Mouse (Mus musculus) forebrain, embryonic 13.5 days (tissue): Measurements from ENCODE around the gene Hectd4. TPM values are rescaled to one million over a fixed set of nuclear protein-coding genes. Genes with fewer than 3 reads are reported as not detected.

Source experiments
- ATAC-seq: fragments of 200-750 bp; cut with Nextera tagmentation; 2 replicates; pipeline ENCODE4 v1.8.0; 2017
- H3K27ac ChIP-seq: fragments of 300-500 bp; sonication (generic); 2 replicates; pipeline ENCODE4 v1.5.1; 2015; ENCODE audit warnings: inconsistent platforms, mild to moderate bottlenecking, moderate library complexity
- H3K27me3 ChIP-seq: fragments of 300-500 bp; sonication (generic); 2 replicates; pipeline ENCODE4 v1.6.1; 2015; ENCODE audit warnings: mild to moderate bottlenecking, inconsistent platforms
- H3K36me3 ChIP-seq: fragments of 300-500 bp; sonication (generic); 2 replicates; pipeline ENCODE4 v1.6.1; 2015; ENCODE audit warnings: mild to moderate bottlenecking, inconsistent platforms; ENCODE audit not compliant: poor library complexity, severe bottlenecking
- H3K4me1 ChIP-seq: fragments of 300-500 bp; sonication (generic); 2 replicates; pipeline ENCODE4 v1.6.1; 2015; ENCODE audit warnings: inconsistent platforms
- H3K4me2 ChIP-seq: fragments of 300-500 bp; sonication (generic); 2 replicates; pipeline ENCODE4 v1.6.1; 2015; ENCODE audit warnings: inconsistent platforms, mild to moderate bottlenecking, moderate library complexity
- H3K4me3 ChIP-seq: fragments of 300-500 bp; sonication (generic); 2 replicates; pipeline ENCODE4 v1.5.1; 2015; ENCODE audit warnings: mild to moderate bottlenecking, inconsistent platforms
- H3K9ac ChIP-seq: fragments of 300-500 bp; sonication (generic); 2 replicates; pipeline ENCODE4 v1.6.1; 2015; ENCODE audit warnings: mild to moderate bottlenecking, inconsistent platforms
- H3K9me3 ChIP-seq: fragments of 300-500 bp; sonication (generic); replicated peaks from 2 replicates; pipeline ENCODE4 v1.6.1; 2016; ENCODE audit warnings: inconsistent platforms
- WGBS: fragments of 180-500 bp; shearing (Covaris S2); methylation state at CpG from one replicate; pipeline ENCODE4 v1.1.7; 2015; 5-methylcytosine and 5-hydroxymethylcytosine counted together
- polyA plus RNA-seq: library from polyadenylated mRNA; unstranded; fragments of >200 nt; fragmentation: Nextera tagmentation; extraction: Ambion mirVana; gene quantifications from 2 replicates; pipeline ENCODE4 v1.2.1, GENCODE M21; 2015

Gene Hectd4
- polyA plus RNA-seq, 1 experiment from 2014 or later, result 12.6 TPM

DNA sequence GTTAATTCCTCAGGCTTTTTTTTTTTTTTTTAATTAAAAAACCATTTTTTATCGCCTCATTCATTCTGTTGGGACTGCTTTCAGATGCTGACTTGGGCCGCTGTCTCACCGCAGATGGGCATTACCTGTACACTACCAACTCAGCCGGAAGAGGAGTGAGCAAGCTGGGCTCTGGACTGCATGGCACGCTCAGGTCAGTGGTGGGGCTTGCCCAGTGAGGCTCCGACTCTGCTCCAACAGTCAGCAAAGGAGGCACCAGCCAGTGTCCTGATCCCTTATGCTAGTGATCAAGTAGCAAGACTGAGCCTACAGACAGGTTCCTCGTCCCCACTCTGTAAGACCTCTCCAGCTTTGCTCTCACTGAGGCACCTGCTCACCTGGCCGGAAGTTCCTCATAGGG lies 42.4 kb downstream of the Hectd4 start:
- no peak for ATAC-seq
- H3K4me2 ChIP-seq, result no peak overlapping the region
- H3K4me1 ChIP-seq, result no peaks in the 10 kb centered on the region
- no peaks in the 10 kb centered on the region for H3K9me3 ChIP-seq
- H3K9ac ChIP-seq, result no peak overlapping the region
- peaks cover 54% of the 10 kb centered on the region for H3K36me3 ChIP-seq
- no peak overlapping the region for H3K4me3 ChIP-seq
- no peaks in the 10 kb centered on the region for H3K27me3 ChIP-seq
- no peak overlapping the region for H3K27ac ChIP-seq
- 91% methylated on average over 8 of the region's 8 CpGs for WGBS

DNA sequence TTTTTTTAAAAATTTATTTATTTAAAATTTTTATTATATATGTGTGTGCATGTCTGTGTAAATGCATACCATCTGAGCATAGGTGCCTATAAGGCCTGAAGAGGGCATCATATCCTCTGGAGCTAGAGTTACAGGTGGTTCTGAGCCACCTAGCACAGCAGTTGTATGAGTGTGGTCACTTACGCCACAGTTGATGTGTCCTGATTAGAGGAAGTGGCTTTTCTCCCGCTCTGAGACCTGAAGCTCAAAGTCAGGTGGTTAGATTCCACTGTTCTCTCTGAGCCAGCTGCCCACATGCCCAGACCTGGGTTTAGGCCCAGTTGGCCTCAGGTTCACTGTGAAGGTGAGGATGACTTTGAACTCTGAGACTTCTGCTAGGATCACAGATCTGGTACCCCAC lies 44.6 kb downstream of the Hectd4 start:
- no peak overlapping the region for H3K4me3 ChIP-seq
- ATAC-seq, result no peak
- no peak overlapping the region for H3K27ac ChIP-seq
- no peak overlapping the region for H3K9ac ChIP-seq
- no peaks in the 10 kb centered on the region for H3K27me3 ChIP-seq
- peaks cover 64% of the 10 kb centered on the region for H3K36me3 ChIP-seq
- H3K4me1 ChIP-seq, result no peaks in the 10 kb centered on the region
- 96% methylated on average over 2 of the region's 2 CpGs for WGBS
- no peak overlapping the region for H3K4me2 ChIP-seq
- H3K9me3 ChIP-seq, result no peaks in the 10 kb centered on the region

DNA sequence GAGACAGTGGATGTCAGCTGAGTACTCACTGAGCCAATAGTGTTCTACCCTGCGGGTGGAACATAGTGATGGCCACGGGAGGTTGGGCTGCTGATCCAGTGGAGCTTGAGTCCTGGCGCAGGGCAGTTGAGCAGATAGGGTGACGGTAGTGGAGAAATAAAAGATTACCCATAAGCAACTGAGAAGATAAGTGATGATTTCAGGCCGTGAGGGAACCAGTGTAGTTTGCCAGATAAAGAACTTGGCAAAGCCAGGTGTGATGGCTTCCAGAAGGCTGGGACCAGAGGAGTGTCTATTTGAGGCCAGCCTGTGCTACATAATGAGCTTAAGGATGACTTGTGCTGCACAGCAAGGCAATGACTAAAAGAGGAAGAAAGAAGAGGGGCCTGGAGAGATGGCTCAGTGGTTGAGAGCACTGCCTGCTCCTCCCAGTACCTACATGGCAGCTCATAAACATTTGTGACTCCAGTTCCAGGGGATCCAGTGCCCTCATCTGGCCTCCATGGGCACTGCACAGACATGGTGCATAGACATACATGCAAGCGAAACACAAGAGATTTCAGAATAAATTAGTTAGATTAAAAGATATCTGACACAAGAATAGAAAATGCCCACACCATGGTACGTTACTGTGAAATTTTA lies 46.8 kb downstream of the Hectd4 start:
- Histone ChIP-seq H3K4me2 (no peak overlapping the region), H3K36me3 (peaks cover 67% of the 10 kb centered on the region), H3K9me3 (no peaks in the 10 kb centered on the region), H3K9ac (no peak overlapping the region), H3K27ac (no peak overlapping the region), H3K27me3 (no peaks in the 10 kb centered on the region), H3K4me1 (no peaks in the 10 kb centered on the region), H3K4me3 (no peak overlapping the region)
- WGBS, result 85% methylated on average over 7 of the region's 7 CpGs
- no peak for ATAC-seq

DNA sequence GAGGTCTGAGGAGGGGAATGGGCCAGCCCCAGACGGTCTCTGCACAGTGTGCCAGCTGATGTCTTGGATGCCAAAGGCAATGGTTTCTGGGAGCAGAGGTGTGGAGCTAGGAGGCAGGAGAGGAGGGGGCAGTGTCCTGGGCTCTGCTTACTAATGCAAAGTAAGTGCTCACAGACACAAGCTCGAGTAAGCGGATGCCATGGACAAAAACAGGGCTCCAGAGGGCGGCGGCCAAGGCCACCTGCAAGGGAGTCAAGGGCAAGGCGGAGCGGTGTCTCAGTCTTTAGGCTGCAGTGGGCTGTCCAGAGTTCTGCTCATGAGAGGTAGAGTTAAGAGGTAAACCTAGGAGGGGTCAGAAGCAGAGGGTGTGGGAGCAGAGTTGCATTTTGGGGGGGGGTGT lies 51.0 kb downstream of the Hectd4 start:
- no peak for ATAC-seq
- Histone ChIP-seq H3K4me2 (no peak overlapping the region), H3K27me3 (no peaks in the 10 kb centered on the region), H3K4me1 (no peaks in the 10 kb centered on the region), H3K9me3 (no peaks in the 10 kb centered on the region), H3K4me3 (no peak overlapping the region), H3K27ac (no peak overlapping the region), H3K9ac (no peak overlapping the region), H3K36me3 (peaks cover 84% of the 10 kb centered on the region)
- WGBS, result 80% methylated on average over 7 of the region's 7 CpGs

DNA sequence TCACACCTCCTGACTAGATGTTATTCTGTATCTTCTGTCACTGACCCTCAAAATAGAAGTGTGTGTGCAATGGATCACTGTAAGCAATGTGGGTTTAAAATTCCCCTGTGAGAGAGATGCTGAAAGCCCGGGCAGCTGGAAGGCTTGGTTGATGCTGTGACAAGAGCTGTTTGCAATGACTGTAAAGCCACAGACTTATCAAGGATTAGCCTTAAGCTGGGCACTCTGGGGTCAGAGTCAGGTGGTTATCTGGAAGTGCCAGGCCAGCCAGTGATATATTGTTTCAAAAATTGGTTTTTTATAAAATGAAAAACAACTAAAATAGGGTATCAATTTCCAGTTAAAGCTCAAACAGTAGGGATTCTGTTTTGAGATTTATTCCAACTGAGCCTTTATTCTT lies 56.8 kb downstream of the Hectd4 start:
- Histone ChIP-seq H3K4me3 (no peak overlapping the region), H3K9me3 (no peaks in the 10 kb centered on the region), H3K9ac (no peak overlapping the region), H3K27me3 (no peaks in the 10 kb centered on the region), H3K36me3 (peaks cover 77% of the 10 kb centered on the region), H3K4me2 (no peak overlapping the region), H3K4me1 (no peaks in the 10 kb centered on the region), H3K27ac (no peak overlapping the region)
- ATAC-seq, result no peak
- WGBS, result 85% methylated on average over 1 of the region's 1 CpGs

DNA sequence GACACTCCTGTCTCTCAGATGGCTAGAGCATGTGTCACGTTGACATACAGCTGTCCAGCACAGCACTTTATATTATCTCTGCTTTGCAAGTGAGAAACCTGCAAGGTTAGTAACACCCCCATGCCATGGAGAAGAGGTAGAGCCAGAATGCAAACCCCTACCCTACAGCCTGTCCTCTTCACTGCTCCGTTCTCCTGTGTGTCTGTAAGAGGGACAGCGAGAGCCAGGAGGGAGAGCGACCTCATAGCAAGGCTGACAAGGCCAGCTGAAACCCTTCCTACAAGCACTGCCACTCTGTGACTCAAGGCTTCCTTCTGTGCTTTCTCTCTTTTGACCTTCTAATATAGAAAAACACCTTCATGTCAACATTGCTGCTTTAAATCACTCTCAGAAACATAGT lies 60.4 kb downstream of the Hectd4 start:
- Histone ChIP-seq H3K27ac (no peak overlapping the region), H3K9ac (no peak overlapping the region), H3K4me3 (no peak overlapping the region), H3K27me3 (no peaks in the 10 kb centered on the region), H3K4me2 (no peak overlapping the region), H3K9me3 (no peaks in the 10 kb centered on the region), H3K36me3 (peaks cover 73% of the 10 kb centered on the region), H3K4me1 (no peaks in the 10 kb centered on the region)
- 91% methylated on average over 4 of the region's 4 CpGs for WGBS
- no peak for ATAC-seq

DNA sequence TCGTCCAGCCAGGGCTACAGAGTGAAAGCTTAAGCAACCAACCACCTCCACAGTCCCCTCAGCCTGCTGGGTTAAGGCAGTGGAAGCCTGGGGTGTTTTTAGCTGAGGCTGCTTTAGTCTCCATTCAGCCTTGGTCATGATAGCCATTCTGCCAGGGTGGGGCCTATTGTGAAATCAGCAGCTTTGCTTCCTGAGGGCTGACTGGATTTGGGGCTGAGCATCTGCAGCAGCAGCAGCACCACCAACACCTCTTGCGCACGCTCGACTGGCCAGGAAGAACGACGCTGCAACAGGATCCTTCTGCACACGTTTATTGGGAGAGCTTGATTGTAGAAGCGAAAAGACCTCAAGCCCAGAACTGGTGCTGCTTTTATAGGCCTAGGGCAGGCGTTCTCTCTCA lies 63.0 kb downstream of the Hectd4 start:
- Histone ChIP-seq H3K4me1 (no peaks in the 10 kb centered on the region), H3K27me3 (no peaks in the 10 kb centered on the region), H3K27ac (no peak overlapping the region), H3K4me3 (no peak overlapping the region), H3K9me3 (no peaks in the 10 kb centered on the region), H3K4me2 (no peak overlapping the region), H3K36me3 (peaks cover 87% of the 10 kb centered on the region), H3K9ac (no peak overlapping the region)
- 92% methylated on average over 9 of the region's 9 CpGs for WGBS
- ATAC-seq, result no peak

DNA sequence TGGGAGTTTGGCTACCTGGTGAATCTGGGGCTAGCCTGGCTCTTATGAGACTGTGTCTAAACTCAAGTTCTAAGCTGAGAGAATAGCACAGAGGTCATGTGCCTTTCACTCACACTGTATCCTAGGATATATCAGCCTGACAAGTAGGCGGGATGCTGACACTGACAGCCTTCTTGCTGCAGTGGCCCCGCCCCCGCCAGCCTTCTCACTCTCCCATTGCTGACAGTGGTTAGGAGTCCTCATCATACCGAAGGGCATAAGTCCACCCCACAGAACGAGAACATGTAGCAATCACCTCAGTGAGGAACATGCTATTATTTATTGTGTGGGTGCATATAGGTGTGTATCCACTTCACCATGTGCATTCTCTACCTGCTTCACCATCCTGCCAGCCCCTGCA lies 64.8 kb downstream of the Hectd4 start:
- Histone ChIP-seq H3K9ac (no peak overlapping the region), H3K4me2 (no peak overlapping the region), H3K27me3 (no peaks in the 10 kb centered on the region), H3K4me1 (no peaks in the 10 kb centered on the region), H3K36me3 (peaks cover 85% of the 10 kb centered on the region), H3K27ac (no peak overlapping the region), H3K9me3 (no peaks in the 10 kb centered on the region), H3K4me3 (no peak overlapping the region)
- ATAC-seq, result no peak
- WGBS, result 88% methylated on average over 5 of the region's 5 CpGs

DNA sequence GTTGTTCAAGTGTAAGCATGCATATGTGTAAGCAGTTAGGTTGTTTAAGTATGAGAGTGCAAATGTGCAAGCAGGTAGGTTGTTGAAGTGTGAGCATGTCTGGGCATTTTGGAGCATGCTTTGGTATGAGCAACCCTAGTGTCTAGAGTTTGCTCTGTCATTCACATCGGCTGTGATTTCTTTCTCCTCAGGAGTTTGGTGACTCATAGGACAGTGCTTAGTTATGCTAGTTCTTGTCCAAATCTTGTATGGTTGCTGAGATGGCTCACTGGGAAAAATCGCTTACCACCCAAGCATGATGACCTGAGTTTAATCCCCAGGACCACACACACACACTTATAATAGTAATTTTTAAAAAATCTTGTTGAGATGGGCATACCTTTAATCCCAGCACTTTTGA lies 67.2 kb downstream of the Hectd4 start:
- H3K27ac ChIP-seq, result no peak overlapping the region
- peaks cover 86% of the 10 kb centered on the region for H3K36me3 ChIP-seq
- H3K9ac ChIP-seq, result no peak overlapping the region
- H3K4me2 ChIP-seq, result no peak overlapping the region
- H3K4me3 ChIP-seq, result no peak overlapping the region
- 94% methylated on average over 2 of the region's 2 CpGs for WGBS
- ATAC-seq, result no peak
- H3K27me3 ChIP-seq, result no peaks in the 10 kb centered on the region
- no peaks in the 10 kb centered on the region for H3K9me3 ChIP-seq
- H3K4me1 ChIP-seq, result no peaks in the 10 kb centered on the region

DNA sequence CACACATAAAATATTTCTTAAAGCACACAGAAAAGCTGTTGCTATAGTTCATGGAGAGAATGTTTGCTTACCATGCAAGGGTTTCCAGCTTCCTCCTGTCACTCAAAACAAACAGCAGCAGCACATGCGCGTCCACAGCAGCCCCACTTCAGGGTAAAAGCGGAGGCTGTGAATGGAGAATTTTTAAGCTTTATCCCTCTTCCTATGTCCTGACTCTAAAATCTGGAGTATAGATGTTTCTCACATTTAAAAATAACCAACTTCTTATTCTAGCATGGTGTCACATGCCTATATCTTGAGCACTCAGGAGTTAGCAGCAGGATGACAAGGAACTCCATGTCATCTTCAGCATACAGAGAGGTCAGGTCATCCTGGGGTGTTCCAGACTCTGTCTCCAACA lies 70.3 kb downstream of the Hectd4 start:
- H3K9ac ChIP-seq, result no peak overlapping the region
- H3K4me2 ChIP-seq, result no peak overlapping the region
- no peak for ATAC-seq
- H3K36me3 ChIP-seq, result peaks cover 87% of the 10 kb centered on the region
- no peaks in the 10 kb centered on the region for H3K4me1 ChIP-seq
- WGBS, result 93% methylated on average over 3 of the region's 3 CpGs
- no peaks in the 10 kb centered on the region for H3K27me3 ChIP-seq
- no peak overlapping the region for H3K4me3 ChIP-seq
- H3K27ac ChIP-seq, result no peak overlapping the region
- no peaks in the 10 kb centered on the region for H3K9me3 ChIP-seq

DNA sequence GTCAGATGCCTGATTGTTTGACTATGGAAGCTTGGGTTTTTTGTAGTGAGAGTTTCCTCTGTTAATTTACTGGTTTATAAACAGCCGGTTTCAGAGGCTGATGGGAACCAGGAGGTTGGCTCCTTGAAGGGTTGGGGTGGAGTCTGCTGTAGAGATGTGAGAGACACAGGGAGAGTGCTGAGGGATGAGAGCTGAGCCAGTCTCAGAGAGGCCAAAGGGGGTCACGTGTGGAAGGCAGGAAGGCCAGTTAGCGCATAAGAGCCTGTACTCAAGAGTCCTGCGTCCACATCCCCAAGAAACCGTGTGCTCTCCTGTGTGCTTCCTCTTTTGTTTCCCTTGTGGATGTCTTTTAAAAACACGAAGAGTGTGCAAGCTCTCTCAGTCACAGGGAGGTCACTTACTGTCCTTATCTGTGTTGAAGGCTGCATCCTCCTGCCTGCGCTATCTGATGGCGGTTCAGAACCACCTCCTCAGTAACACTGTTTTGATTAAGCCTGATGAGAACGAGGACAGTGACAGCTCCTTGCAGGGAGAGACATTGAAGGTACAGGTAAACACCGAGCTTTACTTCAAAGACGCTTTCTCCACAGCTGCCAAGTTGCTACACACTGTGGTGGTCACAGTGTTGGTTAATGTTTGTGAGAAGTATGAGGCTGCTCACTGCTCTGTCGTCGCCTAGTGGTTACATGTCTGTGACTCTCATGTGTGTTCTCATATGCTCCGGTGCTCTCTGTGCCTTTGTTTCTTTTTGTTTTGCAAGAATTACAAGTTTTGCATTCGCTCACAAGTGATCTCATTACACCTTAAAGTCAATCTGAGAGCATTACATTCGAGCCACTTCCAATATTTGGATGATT lies 72.5 kb downstream of the Hectd4 start:
- Histone ChIP-seq H3K4me2 (no peak overlapping the region), H3K9ac (no peak overlapping the region), H3K27me3 (no peaks in the 10 kb centered on the region), H3K4me1 (no peaks in the 10 kb centered on the region), H3K4me3 (no peak overlapping the region), H3K36me3 (peaks cover 88% of the 10 kb centered on the region), H3K27ac (no peak overlapping the region), H3K9me3 (no peaks in the 10 kb centered on the region)
- WGBS, result 89% methylated on average over 16 of the region's 16 CpGs
- no peak for ATAC-seq

DNA sequence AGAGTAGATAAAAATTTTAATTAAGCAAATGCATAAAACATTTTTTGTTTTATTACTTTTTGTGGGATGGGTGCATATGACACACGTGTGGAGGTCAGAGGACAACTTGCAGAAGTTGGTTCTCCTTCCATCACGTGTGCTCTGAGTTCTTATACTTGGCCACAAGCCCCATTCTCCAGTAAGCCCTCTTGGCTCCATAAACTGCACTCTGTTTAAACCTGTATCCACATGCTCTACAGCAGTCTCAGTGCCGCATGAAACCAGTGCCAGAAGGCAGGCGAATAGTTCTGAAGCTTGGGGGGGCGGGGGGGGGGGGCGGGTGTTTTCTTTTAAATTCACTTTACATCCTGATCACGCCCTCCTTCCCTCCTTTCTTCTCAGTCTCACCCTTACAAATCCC lies 85.0 kb downstream of the Hectd4 start:
- H3K36me3 ChIP-seq, result peaks cover 96% of the 10 kb centered on the region
- ATAC-seq, result no peak
- WGBS, result 85% methylated on average over 7 of the region's 7 CpGs

DNA sequence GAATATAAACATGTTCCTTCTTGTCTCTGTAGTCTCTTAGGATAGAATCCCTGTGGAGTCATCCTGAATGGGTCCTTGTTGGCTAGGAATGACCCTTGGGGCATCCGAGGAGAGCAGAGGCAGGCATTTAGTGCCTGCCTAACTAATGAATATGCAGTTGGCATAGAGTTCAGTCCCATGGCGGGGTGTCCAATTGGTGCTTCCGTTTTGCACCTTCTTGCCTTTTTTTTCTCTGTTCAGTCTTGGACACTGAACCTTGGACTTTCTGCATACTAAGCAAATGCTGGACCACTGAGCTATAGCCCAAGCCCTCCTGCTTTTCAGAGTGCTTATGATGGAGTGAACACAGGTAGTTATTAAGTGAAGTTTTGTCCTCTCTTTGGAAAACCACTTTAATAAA lies 87.6 kb downstream of the Hectd4 start:
- no peak overlapping the region for H3K4me2 ChIP-seq
- no peak for ATAC-seq
- H3K36me3 ChIP-seq, result peaks cover 97% of the 10 kb centered on the region
- no peaks in the 10 kb centered on the region for H3K9me3 ChIP-seq
- no peak overlapping the region for H3K27ac ChIP-seq
- H3K4me1 ChIP-seq, result no peaks in the 10 kb centered on the region
- 76% methylated on average over 3 of the region's 3 CpGs for WGBS
- no peaks in the 10 kb centered on the region for H3K27me3 ChIP-seq
- no peak overlapping the region for H3K4me3 ChIP-seq
- H3K9ac ChIP-seq, result no peak overlapping the region

More for the DNA sequence above, 85.0 kb downstream of the Hectd4 start:
- Histone ChIP-seq H3K9me3 (no peaks in the 10 kb centered on the region), H3K27ac (no peak overlapping the region), H3K27me3 (no peaks in the 10 kb centered on the region), H3K4me2 (no peak overlapping the region), H3K9ac (no peak overlapping the region), H3K4me3 (no peak overlapping the region), H3K4me1 (no peaks in the 10 kb centered on the region)
